Mouse (Mus musculus) liver, embryonic 13.5 days (tissue): ENCODE results near the gene Scrn1. TPM values are rescaled to one million over a fixed set of nuclear protein-coding genes. Genes with fewer than 3 reads are reported as not detected.

Source experiments
- ATAC-seq: fragments of 200-750 bp; cut with Nextera tagmentation; 2 replicates; pipeline ENCODE4 v1.8.0; 2017; ENCODE audit warnings: low read depth, mild to moderate bottlenecking, moderate number of reproducible peaks, moderate library complexity
- DNase-seq: peaks from one replicate; pipeline ENCODE4 v3.0.0; 2022
- H3K27ac ChIP-seq: fragments of 300-500 bp; sonication (generic); 2 replicates; pipeline ENCODE4 v1.5.1; 2015; ENCODE audit warnings: moderate library complexity, mild to moderate bottlenecking, inconsistent platforms
- H3K27me3 ChIP-seq: fragments of 300-500 bp; sonication (generic); 2 replicates; pipeline ENCODE4 v1.6.1; 2015; ENCODE audit warnings: mild to moderate bottlenecking, inconsistent platforms
- H3K36me3 ChIP-seq: fragments of 300-500 bp; sonication (generic); 2 replicates; pipeline ENCODE4 v1.6.1; 2015; ENCODE audit warnings: mild to moderate bottlenecking, inconsistent platforms
- H3K4me1 ChIP-seq: fragments of 300-500 bp; sonication (generic); replicated peaks from 2 replicates; pipeline ENCODE4 v1.6.1; 2015; ENCODE audit warnings: inconsistent platforms
- H3K4me2 ChIP-seq: fragments of 300-500 bp; sonication (generic); 2 replicates; pipeline ENCODE4 v1.6.1; 2015; ENCODE audit warnings: inconsistent platforms, mild to moderate bottlenecking, moderate library complexity
- H3K4me3 ChIP-seq: fragments of 300-500 bp; sonication (generic); replicated peaks from 2 replicates; pipeline ENCODE4 v1.5.1; 2015; ENCODE audit warnings: mild to moderate bottlenecking, inconsistent platforms
- H3K9ac ChIP-seq: fragments of 300-500 bp; sonication (generic); 2 replicates; pipeline ENCODE4 v1.6.1; 2015; ENCODE audit warnings: mild to moderate bottlenecking, inconsistent platforms
- H3K9me3 ChIP-seq: fragments of 300-500 bp; sonication (generic); replicated peaks from 2 replicates; pipeline ENCODE4 v1.6.1; 2016; ENCODE audit warnings: inconsistent platforms
- WGBS: fragments of 180-500 bp; shearing (Covaris S2); methylation state at CpG from one replicate; pipeline ENCODE4 v1.1.7; 2015; ENCODE audit not compliant: insufficient replicate concordance; 5-methylcytosine and 5-hydroxymethylcytosine counted together
- polyA plus RNA-seq: library from polyadenylated mRNA; unstranded; fragments of >200 nt; fragmentation: Nextera tagmentation; extraction: Ambion mirVana; gene quantifications from 2 replicates; pipeline ENCODE4 v1.2.1, GENCODE M21; 2015

Gene Scrn1
- polyA plus RNA-seq, 1 experiment from 2014 or later = 0.22 TPM

- DNase-seq = no peak
- Histone ChIP-seq H3K4me3 (no peak overlapping the region), H3K9me3 (no peaks in the 10 kb centered on the region), H3K27ac (no peak overlapping the region), H3K36me3 (no peaks in the 10 kb centered on the region), H3K27me3 (no peaks in the 10 kb centered on the region), H3K9ac (no peak overlapping the region), H3K4me2 (no peak overlapping the region), H3K4me1 (no peaks in the 10 kb centered on the region)
- WGBS = 56% methylated on average over 4 of the region's 4 CpGs
- no peak for ATAC-seq
Measured at GRCm38 (mm10) chr6:54549311-54549710, 17.0 kb downstream of the Scrn1 start.

- Histone ChIP-seq H3K4me3 (no peak overlapping the region), H3K4me1 (no peaks in the 10 kb centered on the region), H3K27ac (no peak overlapping the region), H3K27me3 (no peaks in the 10 kb centered on the region), H3K4me2 (no peak overlapping the region), H3K9ac (no peak overlapping the region), H3K36me3 (no peaks in the 10 kb centered on the region), H3K9me3 (no peaks in the 10 kb centered on the region)
- 76% methylated on average over 13 of the region's 13 CpGs for WGBS
- ATAC-seq = no peak
- no peak for DNase-seq
Measured at GRCm38 (mm10) chr6:54548314-54549019, 17.8 kb downstream of the Scrn1 start.

GRCm38 (mm10) chr6:54543646-54544045, 22.6 kb downstream of the Scrn1 start:
- ATAC-seq (no peak), DNase-seq (no peak)
- no peak overlapping the region for H3K27ac ChIP-seq
- H3K9me3 ChIP-seq = no peaks in the 10 kb centered on the region
- WGBS = 42% methylated on average over 2 of the region's 2 CpGs
- H3K4me1 ChIP-seq = no peaks in the 10 kb centered on the region
- no peaks in the 10 kb centered on the region for H3K36me3 ChIP-seq
- H3K27me3 ChIP-seq = no peaks in the 10 kb centered on the region
- no peak overlapping the region for H3K9ac ChIP-seq
- H3K4me3 ChIP-seq = no peak overlapping the region
- H3K4me2 ChIP-seq = no peak overlapping the region

GRCm38 (mm10) chr6:54542836-54543235, 23.5 kb downstream of the Scrn1 start:
- Histone ChIP-seq H3K36me3 (no peaks in the 10 kb centered on the region), H3K27ac (no peak overlapping the region), H3K9me3 (no peaks in the 10 kb centered on the region), H3K4me2 (no peak overlapping the region), H3K27me3 (no peaks in the 10 kb centered on the region), H3K4me3 (no peak overlapping the region), H3K9ac (no peak overlapping the region), H3K4me1 (no peaks in the 10 kb centered on the region)
- DNase-seq (no peak), ATAC-seq (no peak)
- WGBS = 72% methylated on average over 7 of the region's 7 CpGs

GRCm38 (mm10) chr6:54540252-54540887, 25.9 kb downstream of the Scrn1 start:
- H3K4me2 ChIP-seq = no peak overlapping the region

GRCm38 (mm10) chr6:54539396-54539795, 26.9 kb downstream of the Scrn1 start:
- no peak overlapping the region for H3K4me2 ChIP-seq
- 68% methylated on average over 7 of the region's 7 CpGs for WGBS
- DNase-seq = no peak
- H3K4me1 ChIP-seq = no peaks in the 10 kb centered on the region
- ATAC-seq = no peak
- no peaks in the 10 kb centered on the region for H3K36me3 ChIP-seq
- H3K27ac ChIP-seq = no peak overlapping the region
- no peaks in the 10 kb centered on the region for H3K9me3 ChIP-seq
- H3K9ac ChIP-seq = no peak overlapping the region
- no peak overlapping the region for H3K4me3 ChIP-seq
- no peaks in the 10 kb centered on the region for H3K27me3 ChIP-seq

More at GRCm38 (mm10) chr6:54540252-54540887, 25.9 kb downstream of the Scrn1 start:
- Histone ChIP-seq H3K27ac (no peak overlapping the region), H3K9ac (no peak overlapping the region), H3K27me3 (no peaks in the 10 kb centered on the region), H3K4me3 (no peak overlapping the region), H3K9me3 (no peaks in the 10 kb centered on the region), H3K36me3 (no peaks in the 10 kb centered on the region), H3K4me1 (no peaks in the 10 kb centered on the region)
- no peak for DNase-seq
- no peak for ATAC-seq
- 66% methylated on average over 9 of the region's 9 CpGs for WGBS

GRCm38 (mm10) chr6:54538773-54539173, 27.5 kb downstream of the Scrn1 start:
- no peak for DNase-seq
- no peaks in the 10 kb centered on the region for H3K27me3 ChIP-seq
- WGBS = 56% methylated on average over 3 of the region's 3 CpGs
- ATAC-seq = no peak
- H3K4me1 ChIP-seq = no peaks in the 10 kb centered on the region
- H3K9ac ChIP-seq = no peak overlapping the region
- no peaks in the 10 kb centered on the region for H3K9me3 ChIP-seq
- H3K4me2 ChIP-seq = no peak overlapping the region
- H3K36me3 ChIP-seq = no peaks in the 10 kb centered on the region
- H3K4me3 ChIP-seq = no peak overlapping the region
- no peak overlapping the region for H3K27ac ChIP-seq

- Histone ChIP-seq H3K9ac (no peak overlapping the region), H3K4me2 (no peak overlapping the region), H3K4me3 (no peak overlapping the region), H3K27ac (no peak overlapping the region), H3K36me3 (no peaks in the 10 kb centered on the region), H3K9me3 (no peaks in the 10 kb centered on the region), H3K27me3 (no peaks in the 10 kb centered on the region), H3K4me1 (no peaks in the 10 kb centered on the region)
- WGBS = 60% methylated on average over 7 of the region's 7 CpGs
- DNase-seq = no peak
- no peak for ATAC-seq
Measured at GRCm38 (mm10) chr6:54537053-54537452, 29.2 kb downstream of the Scrn1 start.

GRCm38 (mm10) chr6:54535485-54535884, 30.8 kb downstream of the Scrn1 start:
- whole genome bisulfite sequencing = 66% methylated on average over 4 of the region's 4 CpGs

GRCm38 (mm10) chr6:54531048-54531481, 35.2 kb downstream of the Scrn1 start:
- no peaks in the 10 kb centered on the region for H3K9me3 ChIP-seq
- 0 out of 2 replicates have a peak, but pooled peaks cover 4% of the 10 kb centered on the region for H3K27me3 ChIP-seq
- H3K36me3 ChIP-seq = no peaks in the 10 kb centered on the region
- WGBS = 52% methylated on average over 8 of the region's 8 CpGs
- peaks cover 18% of the 10 kb centered on the region for H3K4me1 ChIP-seq
- no peak overlapping the region for H3K27ac ChIP-seq
- no peak overlapping the region for H3K9ac ChIP-seq
- H3K4me2 ChIP-seq = no peak overlapping the region
- H3K4me3 ChIP-seq = no peak overlapping the region
- ATAC-seq (no peak), DNase-seq (no peak)

More at GRCm38 (mm10) chr6:54535485-54535884, 30.8 kb downstream of the Scrn1 start:
- no peak overlapping the region for H3K4me3 ChIP-seq
- H3K4me2 ChIP-seq = no peak overlapping the region
- no peaks in the 10 kb centered on the region for H3K4me1 ChIP-seq
- DNase-seq (no peak), ATAC-seq (no peak)
- 0 out of 2 replicates have a peak, but pooled peaks cover 4% of the 10 kb centered on the region for H3K27me3 ChIP-seq
- no peak overlapping the region for H3K27ac ChIP-seq
- H3K9ac ChIP-seq = no peak overlapping the region
- H3K36me3 ChIP-seq = no peaks in the 10 kb centered on the region
- H3K9me3 ChIP-seq = no peaks in the 10 kb centered on the region

- Histone ChIP-seq H3K27ac (no peak overlapping the region), H3K9ac (no peak overlapping the region), H3K4me3 (no peak overlapping the region), H3K9me3 (no peaks in the 10 kb centered on the region), H3K27me3 (0 out of 2 replicates have a peak, but pooled peaks cover 4% of the 10 kb centered on the region), H3K36me3 (no peaks in the 10 kb centered on the region), H3K4me1 (peaks cover 18% of the 10 kb centered on the region), H3K4me2 (no peak overlapping the region)
- DNase-seq (no peak), ATAC-seq (no peak)
- WGBS = 55% methylated on average over 2 of the region's 2 CpGs
Measured at GRCm38 (mm10) chr6:54530182-54530581, 36.1 kb downstream of the Scrn1 start.
